Mouse (Mus musculus): ENCODE data around the gene Srrd. TPM values are rescaled to one million over a fixed set of nuclear protein-coding genes. Genes with fewer than 3 reads are reported as not detected.
A peak's percentile ranks its signal among the peaks of the same experiment; 100 is the strongest.

Gene Srrd
- polyA plus RNA-seq, 1 experiment from 2014 or later = 19.3 TPM

- Histone ChIP-seq H3K4me2 (replicated peaks; ENCODE audit: low read depth) (peak overlapping the region; percentile 71), H3K27me3 (ENCODE audit: control insufficient read depth, insufficient read depth, low read length) (no peaks in the 10 kb centered on the region), H3K27ac (replicated peaks) (peak overlapping the region; percentile 87), H3K9ac (ENCODE audit: low read length) (peak overlapping the region; percentile 87), H3K4me3 (ENCODE audit: low read depth, low read length) (peak overlapping the region; percentile 95), H3K9me3 (ENCODE audit: control insufficient read depth, low read length) (no peaks in the 10 kb centered on the region), H3K36me3 (ENCODE audit: control insufficient read depth, insufficient read depth, low read length) (peaks cover 13% of the 10 kb centered on the region; the same call in 1 of the 2 replicates), H3K4me1 (replicated peaks; ENCODE audit: control insufficient read depth, insufficient read depth) (no peaks in the 10 kb centered on the region; the same call in 1 of the 2 replicates)
- peak; percentile 78 for ATAC-seq (ENCODE audit: low FRiP score, low TSS enrichment)
- TF ChIP-seq EP300 (optimal IDR thresholded peaks at IDR 0.05) = no peak
- no peak for TF ChIP-seq CTCF (IDR thresholded peaks at IDR 0.05; ENCODE audit: low read depth)
- 0% methylated on average over 24 of the region's 24 CpGs for WGBS
- peak; percentile 69 for DNase-seq (ENCODE audit: low spot score)
Measured at GRCm38 (mm10) chr5:112343205-112343595, 360 bp upstream of the Srrd start.

GRCm38 (mm10) chr5:112339215-112339614 is 3.6 kb downstream of the Srrd start:
- no peak overlapping the region for H3K9ac ChIP-seq (ENCODE audit: low read length)
- H3K27ac ChIP-seq (replicated peaks) = no peak overlapping the region
- H3K4me2 ChIP-seq (replicated peaks; ENCODE audit: low read depth) = no peak overlapping the region
- no peak for ATAC-seq (ENCODE audit: low FRiP score, low TSS enrichment)
- 61% methylated on average over 7 of the region's 7 CpGs for WGBS
- peaks cover 21% of the 10 kb centered on the region for H3K36me3 ChIP-seq (ENCODE audit: control insufficient read depth, insufficient read depth, low read length)
- no peaks in the 10 kb centered on the region; the same call in 1 of the 2 replicates for H3K4me1 ChIP-seq (replicated peaks; ENCODE audit: control insufficient read depth, insufficient read depth)
- TF ChIP-seq CTCF (IDR thresholded peaks at IDR 0.05; ENCODE audit: low read depth) = peak; percentile 32
- no peak for TF ChIP-seq EP300 (optimal IDR thresholded peaks at IDR 0.05)
- no peak for DNase-seq (ENCODE audit: low spot score)
- no peak overlapping the region for H3K4me3 ChIP-seq (ENCODE audit: low read depth, low read length)
- H3K9me3 ChIP-seq (ENCODE audit: control insufficient read depth, low read length) = no peaks in the 10 kb centered on the region
- H3K27me3 ChIP-seq (ENCODE audit: control insufficient read depth, insufficient read depth, low read length) = no peaks in the 10 kb centered on the region

GRCm38 (mm10) chr5:112337004-112337403 is 5.8 kb downstream of the Srrd start:
- TF ChIP-seq CTCF (IDR thresholded peaks at IDR 0.05; ENCODE audit: low read depth) = no peak
- no peak for TF ChIP-seq EP300 (optimal IDR thresholded peaks at IDR 0.05)
- H3K27me3 ChIP-seq (ENCODE audit: control insufficient read depth, insufficient read depth, low read length) = no peaks in the 10 kb centered on the region
- no peak for ATAC-seq (ENCODE audit: low FRiP score, low TSS enrichment)
- DNase-seq (ENCODE audit: low spot score) = no peak
- peaks cover 38% of the 10 kb centered on the region for H3K36me3 ChIP-seq (ENCODE audit: control insufficient read depth, insufficient read depth, low read length)
- no peak overlapping the region for H3K9ac ChIP-seq (ENCODE audit: low read length)
- no peak overlapping the region for H3K4me3 ChIP-seq (ENCODE audit: low read depth, low read length)
- no peak overlapping the region for H3K27ac ChIP-seq (replicated peaks)
- no peaks in the 10 kb centered on the region for H3K4me1 ChIP-seq (replicated peaks; ENCODE audit: control insufficient read depth, insufficient read depth)
- H3K9me3 ChIP-seq (ENCODE audit: control insufficient read depth, low read length) = no peaks in the 10 kb centered on the region
- WGBS = 91% methylated on average over 22 of the region's 22 CpGs
- H3K4me2 ChIP-seq (replicated peaks; ENCODE audit: low read depth) = no peak overlapping the region

GRCm38 (mm10) chr5:112335473-112335872 is 7.4 kb downstream of the Srrd start:
- no peaks in the 10 kb centered on the region for H3K9me3 ChIP-seq (ENCODE audit: control insufficient read depth, low read length)
- no peak overlapping the region for H3K4me2 ChIP-seq (replicated peaks; ENCODE audit: low read depth)
- H3K4me1 ChIP-seq (replicated peaks; ENCODE audit: control insufficient read depth, insufficient read depth) = no peaks in the 10 kb centered on the region
- peak; percentile 81 for TF ChIP-seq CTCF (IDR thresholded peaks at IDR 0.05; ENCODE audit: low read depth)
- no peak for TF ChIP-seq EP300 (optimal IDR thresholded peaks at IDR 0.05)
- H3K36me3 ChIP-seq (ENCODE audit: control insufficient read depth, insufficient read depth, low read length) = peaks cover 49% of the 10 kb centered on the region
- DNase-seq (ENCODE audit: low spot score) (peak; percentile 68), ATAC-seq (ENCODE audit: low FRiP score, low TSS enrichment) (no peak)
- WGBS = 18% methylated on average over 2 of the region's 2 CpGs
- H3K9ac ChIP-seq (ENCODE audit: low read length) = no peak overlapping the region
- H3K27ac ChIP-seq (replicated peaks) = no peak overlapping the region
- H3K4me3 ChIP-seq (ENCODE audit: low read depth, low read length) = no peak overlapping the region
- H3K27me3 ChIP-seq (ENCODE audit: control insufficient read depth, insufficient read depth, low read length) = no peaks in the 10 kb centered on the region

- no peak overlapping the region for H3K9ac ChIP-seq (ENCODE audit: low read length)
- H3K27me3 ChIP-seq (ENCODE audit: control insufficient read depth, insufficient read depth, low read length) = no peaks in the 10 kb centered on the region
- H3K27ac ChIP-seq (replicated peaks) = no peak overlapping the region
- DNase-seq (ENCODE audit: low spot score) = no peak
- no peak overlapping the region for H3K4me3 ChIP-seq (ENCODE audit: low read depth, low read length)
- ATAC-seq (ENCODE audit: low FRiP score, low TSS enrichment) = no peak
- H3K9me3 ChIP-seq (ENCODE audit: control insufficient read depth, low read length) = no peaks in the 10 kb centered on the region
- TF ChIP-seq EP300 (optimal IDR thresholded peaks at IDR 0.05) (no peak), CTCF (IDR thresholded peaks at IDR 0.05; ENCODE audit: low read depth) (no peak)
- H3K36me3 ChIP-seq (ENCODE audit: control insufficient read depth, insufficient read depth, low read length) = peaks cover 45% of the 10 kb centered on the region
- H3K4me1 ChIP-seq (replicated peaks; ENCODE audit: control insufficient read depth, insufficient read depth) = peaks cover 5% of the 10 kb centered on the region
- WGBS = 90% methylated on average over 14 of the region's 14 CpGs
- no peak overlapping the region for H3K4me2 ChIP-seq (replicated peaks; ENCODE audit: low read depth)
Measured at GRCm38 (mm10) chr5:112329805-112330564, 12.9 kb downstream of the Srrd start.

GRCm38 (mm10) chr5:112327854-112328253 is 15.0 kb downstream of the Srrd start:
- no peak overlapping the region for H3K4me2 ChIP-seq (replicated peaks; ENCODE audit: low read depth)
- no peak for DNase-seq (ENCODE audit: low spot score)
- 89% methylated on average over 15 of the region's 15 CpGs for WGBS
- no peak overlapping the region for H3K4me3 ChIP-seq (ENCODE audit: low read depth, low read length)
- no peaks in the 10 kb centered on the region for H3K9me3 ChIP-seq (ENCODE audit: control insufficient read depth, low read length)
- peaks cover 9% of the 10 kb centered on the region for H3K4me1 ChIP-seq (replicated peaks; ENCODE audit: control insufficient read depth, insufficient read depth)
- H3K27ac ChIP-seq (replicated peaks) = no peak overlapping the region
- no peak for ATAC-seq (ENCODE audit: low FRiP score, low TSS enrichment)
- no peaks in the 10 kb centered on the region for H3K27me3 ChIP-seq (ENCODE audit: control insufficient read depth, insufficient read depth, low read length)
- peaks cover 28% of the 10 kb centered on the region for H3K36me3 ChIP-seq (ENCODE audit: control insufficient read depth, insufficient read depth, low read length)
- no peak for TF ChIP-seq EP300 (optimal IDR thresholded peaks at IDR 0.05)
- no peak for TF ChIP-seq CTCF (IDR thresholded peaks at IDR 0.05; ENCODE audit: low read depth)
- no peak overlapping the region for H3K9ac ChIP-seq (ENCODE audit: low read length)

Measured in stomach, postnatal 0 days (tissue).